15 mouse cellular contexts compared by ENCODE assay signal in genomic region chr1:77370921-77371320, GRCm38 (mm10).
DNase-seq lines count a peak whose midpoint lies in the region; ATAC-seq lines count a peak whose summit lies in the region.
"Had no signal": no experiment of that assay in that cellular context is flagged by ENCODE, and none has a peak within 500 bp of the region (broad histone marks: within the 10 kb centered on the region; RNA-seq: fewer than 3 reads in every experiment).

No protein-coding gene starts in this region.

- H3K4me3 ChIP-seq in kidney, embryonic 15.5 days (replicated peaks) = no peak overlapping the region
- H3K4me3 ChIP-seq: embryonic facial prominence, embryonic 15.5 days; forebrain, embryonic 12.5 days; intestine, embryonic 15.5 days; liver, embryonic 12.5 days; midbrain, embryonic 13.5 days had no signal

- peaks cover 46% of the 10 kb centered on the region for H3K36me3 ChIP-seq in kidney, embryonic 15.5 days
- H3K36me3 ChIP-seq: intestine, embryonic 15.5 days; liver, embryonic 12.5 days had no signal

- H3K4me1 ChIP-seq in kidney, embryonic 15.5 days = no peaks in the 10 kb centered on the region
- H3K4me1 ChIP-seq: embryonic facial prominence, embryonic 15.5 days; forebrain, embryonic 12.5 days; intestine, embryonic 15.5 days; midbrain, embryonic 13.5 days had no signal

- peak; percentile 33 to 40 for DNase-seq in cerebellum, postnatal 14 days
- DNase-seq in cerebellum, adult 9-10 months = no peak
- peak; percentile 25 for DNase-seq in kidney, adult 18-20 months
- DNase-seq in heart, adult 8-10 months (ENCODE audit: low spot score) = peak; percentile 21
- DNase-seq in heart, postnatal 4 days = peak; percentile 61
- DNase-seq in right cerebral cortex, adult 2 months (ENCODE audit: low spot score in 2 of 2) = no peak
- no peak for DNase-seq in right cerebral cortex, adult 18-20 months

- ATAC-seq in kidney, embryonic 15.5 days (replicated peaks; ENCODE audit: low FRiP score) = no peak
- ATAC-seq: intestine, embryonic 15.5 days; liver, embryonic 12.5 days; midbrain, embryonic 13.5 days; Patski had no signal

- no peaks in the 10 kb centered on the region for H3K27me3 ChIP-seq in kidney, embryonic 15.5 days
- H3K27me3 ChIP-seq: embryonic facial prominence, embryonic 15.5 days; forebrain, embryonic 12.5 days; intestine, embryonic 15.5 days; liver, embryonic 12.5 days; midbrain, embryonic 13.5 days; Patski had no signal

- WGBS in kidney, embryonic 15.5 days = 74% methylated on average over 7 of the region's 7 CpGs

- H3K27ac ChIP-seq in kidney, embryonic 15.5 days = no peak overlapping the region
- H3K27ac ChIP-seq: embryonic facial prominence, embryonic 15.5 days; forebrain, embryonic 12.5 days; intestine, embryonic 15.5 days; liver, embryonic 12.5 days; macrophage; midbrain, embryonic 13.5 days had no signal

- H3K9ac ChIP-seq in kidney, embryonic 15.5 days = no peak overlapping the region
- H3K9ac ChIP-seq: embryonic facial prominence, embryonic 15.5 days; forebrain, embryonic 12.5 days; intestine, embryonic 15.5 days; liver, embryonic 12.5 days; midbrain, embryonic 13.5 days had no signal

- no peaks in the 10 kb centered on the region for H3K9me3 ChIP-seq in kidney, embryonic 15.5 days (replicated peaks)
- H3K9me3 ChIP-seq: embryonic facial prominence, embryonic 15.5 days; forebrain, embryonic 12.5 days; intestine, embryonic 15.5 days; liver, embryonic 12.5 days; midbrain, embryonic 13.5 days had no signal

- H3K4me2 ChIP-seq in kidney, embryonic 15.5 days = no peak overlapping the region
- H3K4me2 ChIP-seq: embryonic facial prominence, embryonic 15.5 days; forebrain, embryonic 12.5 days; intestine, embryonic 15.5 days; liver, embryonic 12.5 days; midbrain, embryonic 13.5 days had no signal

Comparison
In these comparisons a context has a peak if more than half of its experiments do, and no peak if none do; other contexts are left out.
1. DNase-seq: peak in cerebellum, postnatal 14 days (2 of 2), kidney, adult 18-20 months (single experiment), heart, adult 8-10 months (single experiment) and heart, postnatal 4 days (single experiment); none in cerebellum, adult 9-10 months (single experiment), right cerebral cortex, adult 2 months (0 of 2) and right cerebral cortex, adult 18-20 months (single experiment).